In genomic region chr3:79202275-79203153, GRCm38 (mm10) we compare ENCODE assay signal across 8 mouse cellular contexts.
DNase-seq lines count a peak whose midpoint lies in the region; ATAC-seq and TF ChIP-seq lines count a peak whose summit lies in the region.

No protein-coding gene starts in this region.

- peak; percentile 71 for DNase-seq in CH12.LX (ENCODE audit: extremely low read depth)
- DNase-seq in embryonic facial prominence, embryonic 14.5 days (ENCODE audit: low spot score) = peak; percentile 87
- DNase-seq in kidney, postnatal 0 days (ENCODE audit: low spot score) = peak; percentile 89
- peak; percentile 21 for DNase-seq in liver, embryonic 13.5 days
- peak; percentile 74 for DNase-seq in thymus, postnatal 0 days (ENCODE audit: low spot score)

- H3K4me2 ChIP-seq in CH12.LX (ENCODE audit: insufficient read depth, low read depth, poor library complexity, severe bottlenecking) = no peak overlapping the region
- H3K4me2 ChIP-seq in embryonic facial prominence, embryonic 14.5 days (ENCODE audit: low read depth, low read length) = 0 out of 2 replicates have a peak overlapping the region, but pooled peaks have one; percentile 10
- no peak overlapping the region for H3K4me2 ChIP-seq in heart, embryonic 14.5 days (ENCODE audit: low read length)
- no peak overlapping the region for H3K4me2 ChIP-seq in kidney, postnatal 0 days (ENCODE audit: low read length)
- H3K4me2 ChIP-seq in liver, embryonic 13.5 days = peak overlapping the region; percentile 12; the same call in 1 of the 2 replicates
- H3K4me2 ChIP-seq in neural tube, embryonic 12.5 days (replicated peaks) = no peak overlapping the region

- H3K9ac ChIP-seq in CH12.LX (ENCODE audit: insufficient read depth, low read depth) = no peak overlapping the region
- no peak overlapping the region for H3K9ac ChIP-seq in embryonic facial prominence, embryonic 14.5 days (ENCODE audit: low read depth, low read length)
- H3K9ac ChIP-seq in heart, embryonic 14.5 days (ENCODE audit: low read length) = no peak overlapping the region
- H3K9ac ChIP-seq in kidney, postnatal 0 days (ENCODE audit: low read depth, low read length) = no peak overlapping the region
- H3K9ac ChIP-seq in liver, embryonic 13.5 days = peak overlapping the region; percentile 17; the same call in 1 of the 2 replicates
- no peak overlapping the region for H3K9ac ChIP-seq in neural tube, embryonic 12.5 days

- in situ Hi-C loops in CH12.LX (cut with MboI; ENCODE audit: low pct_ligation_motif_present, low pct_unique_long_range_greater_than_20kb, low sequenced_read_pairs) = loop anchor here (5.0 to 25.0 kb wide), 3 partner anchors 248 to 385 kb away; no protein-coding TSS in a partner anchor

- peak; percentile 54 to 66 for TF ChIP-seq CTCF in CH12.LX (conservative IDR thresholded peaks at IDR 0.05 in 1 of 2, IDR thresholded peaks at IDR 0.05 in 1 of 2; ENCODE audit: low read depth in 2 of 2, low read length in 2 of 2)
- TF ChIP-seq CTCF in bone marrow macrophage, adult 2 months (IDR thresholded peaks at IDR 0.05; ENCODE audit: low read depth, low read length) = peak; percentile 63
- TF ChIP-seq CTCF in kidney, postnatal 0 days (IDR thresholded peaks at IDR 0.05; ENCODE audit: low read depth) = peak; percentile 93

- H3K27ac ChIP-seq in CH12.LX (ENCODE audit: insufficient read depth, low read depth) = no peak overlapping the region
- H3K27ac ChIP-seq in bone marrow macrophage, adult 2 months (ENCODE audit: insufficient read depth, low read depth, low read length) = no peak overlapping the region
- no peak overlapping the region; the same call in 1 of the 2 replicates for H3K27ac ChIP-seq in embryonic facial prominence, embryonic 14.5 days (replicated peaks; ENCODE audit: low read depth, low read length)
- H3K27ac ChIP-seq in heart, embryonic 14.5 days (replicated peaks in 1 of 2; ENCODE audit: control insufficient read depth in 1 of 2, insufficient read depth in 1 of 2, low read depth in 2 of 2, low read length in 2 of 2) = 0 out of 4 replicates have a peak overlapping the region, but pooled peaks of 1 of the 2 experiments have one; percentile 26
- H3K27ac ChIP-seq in kidney, postnatal 0 days = peak overlapping the region; percentile 31; the same call in 1 of the 2 replicates
- H3K27ac ChIP-seq in liver, embryonic 13.5 days = no peak overlapping the region
- no peak overlapping the region for H3K27ac ChIP-seq in neural tube, embryonic 12.5 days

- no peaks in the 10 kb centered on the region for H3K36me3 ChIP-seq in CH12.LX (replicated peaks in 1 of 2; ENCODE audit: control insufficient read depth in 1 of 2, insufficient read depth in 1 of 2, low read length in 1 of 2)
- no peaks in the 10 kb centered on the region for H3K36me3 ChIP-seq in embryonic facial prominence, embryonic 14.5 days (ENCODE audit: control insufficient read depth, insufficient read depth, low read length)
- H3K36me3 ChIP-seq in heart, embryonic 14.5 days (ENCODE audit: control insufficient read depth, insufficient read depth, low read length) = no peaks in the 10 kb centered on the region
- no peaks in the 10 kb centered on the region for H3K36me3 ChIP-seq in kidney, postnatal 0 days (ENCODE audit: insufficient read depth, low read length)
- H3K36me3 ChIP-seq in liver, embryonic 13.5 days = no peaks in the 10 kb centered on the region
- no peaks in the 10 kb centered on the region for H3K36me3 ChIP-seq in neural tube, embryonic 12.5 days

- no peak overlapping the region for H3K4me3 ChIP-seq in CH12.LX (replicated peaks in 1 of 3; ENCODE audit: low read depth in 2 of 3, low read length in 2 of 3, poor library complexity in 1 of 3)
- H3K4me3 ChIP-seq in bone marrow macrophage, adult 2 months (ENCODE audit: insufficient read depth, low read length) = no peak overlapping the region
- H3K4me3 ChIP-seq in embryonic facial prominence, embryonic 14.5 days (ENCODE audit: low read depth, low read length) = no peak overlapping the region
- H3K4me3 ChIP-seq in heart, embryonic 14.5 days (ENCODE audit: control insufficient read depth in 1 of 2, insufficient read depth in 1 of 2, low read depth in 1 of 2, low read length in 2 of 2) = no peak overlapping the region
- no peak overlapping the region for H3K4me3 ChIP-seq in kidney, postnatal 0 days (replicated peaks; ENCODE audit: low read depth, low read length)
- H3K4me3 ChIP-seq in liver, embryonic 13.5 days (replicated peaks) = no peak overlapping the region
- no peak overlapping the region for H3K4me3 ChIP-seq in neural tube, embryonic 12.5 days

- H3K4me1 ChIP-seq in CH12.LX (ENCODE audit: control insufficient read depth in 1 of 2, insufficient read depth in 2 of 2) = peaks cover 0 to 34% of the 10 kb centered on the region in 2 experiments; a peak in 2 of 4 replicates
- no peaks in the 10 kb centered on the region for H3K4me1 ChIP-seq in bone marrow macrophage, adult 2 months (ENCODE audit: control insufficient read depth, insufficient read depth, low read length)
- H3K4me1 ChIP-seq in embryonic facial prominence, embryonic 14.5 days (ENCODE audit: control insufficient read depth, insufficient read depth, low read length) = peaks cover 13% of the 10 kb centered on the region
- H3K4me1 ChIP-seq in heart, embryonic 14.5 days (ENCODE audit: control insufficient read depth in 2 of 2, insufficient read depth in 2 of 2, low read length in 2 of 2) = peaks cover 4 to 15% of the 10 kb centered on the region in 2 experiments; a peak in 3 of 4 replicates
- no peaks in the 10 kb centered on the region for H3K4me1 ChIP-seq in kidney, postnatal 0 days (replicated peaks; ENCODE audit: insufficient read depth, low read length)
- peaks cover 10% of the 10 kb centered on the region for H3K4me1 ChIP-seq in liver, embryonic 13.5 days (replicated peaks)
- peaks cover 13% of the 10 kb centered on the region; the same call in 1 of the 2 replicates for H3K4me1 ChIP-seq in neural tube, embryonic 12.5 days

- no peaks in the 10 kb centered on the region for H3K79me2 ChIP-seq in CH12.LX (replicated peaks; ENCODE audit: control insufficient read depth, extremely low read depth, insufficient read depth, poor library complexity, severe bottlenecking)

- no peak for TF ChIP-seq POLR2A in CH12.LX (IDR thresholded peaks at IDR 0.05; ENCODE audit: low read depth, low read length)
- no peak for TF ChIP-seq POLR2A in bone marrow macrophage, adult 2 months (IDR thresholded peaks at IDR 0.05; ENCODE audit: borderline replicate concordance, low read depth, low read length)

- ATAC-seq in embryonic facial prominence, embryonic 14.5 days (ENCODE audit: low read depth) = peak; percentile 66
- ATAC-seq in heart, embryonic 14.5 days (ENCODE audit: insufficient number of reproducible peaks, insufficient read depth, low FRiP score, low read depth) = peak; percentile 63; the same call in 1 of the 2 replicates
- peak; percentile 61 for ATAC-seq in kidney, postnatal 0 days (replicated peaks; ENCODE audit: low FRiP score, low read depth)
- ATAC-seq in liver, embryonic 13.5 days (ENCODE audit: low read depth) = no peak
- peak; percentile 63 for ATAC-seq in neural tube, embryonic 12.5 days (ENCODE audit: low FRiP score, low read depth)

- H3K27me3 ChIP-seq in CH12.LX (replicated peaks) = no peaks in the 10 kb centered on the region
- no peaks in the 10 kb centered on the region for H3K27me3 ChIP-seq in embryonic facial prominence, embryonic 14.5 days (replicated peaks; ENCODE audit: control insufficient read depth, insufficient read depth, low read length)
- no peaks in the 10 kb centered on the region for H3K27me3 ChIP-seq in heart, embryonic 14.5 days (ENCODE audit: control insufficient read depth, insufficient read depth, low read length)
- no peaks in the 10 kb centered on the region for H3K27me3 ChIP-seq in kidney, postnatal 0 days (ENCODE audit: insufficient read depth, low read length)
- no peaks in the 10 kb centered on the region for H3K27me3 ChIP-seq in liver, embryonic 13.5 days
- H3K27me3 ChIP-seq in neural tube, embryonic 12.5 days (replicated peaks) = no peaks in the 10 kb centered on the region

- peaks cover 2% of the 10 kb centered on the region for H3K9me3 ChIP-seq in CH12.LX (replicated peaks; ENCODE audit: low read length)
- H3K9me3 ChIP-seq in embryonic facial prominence, embryonic 14.5 days (ENCODE audit: control insufficient read depth, low read length) = no peaks in the 10 kb centered on the region
- no peaks in the 10 kb centered on the region for H3K9me3 ChIP-seq in heart, embryonic 14.5 days (ENCODE audit: control insufficient read depth, low read length)
- no peaks in the 10 kb centered on the region for H3K9me3 ChIP-seq in kidney, postnatal 0 days (replicated peaks; ENCODE audit: low read length)
- no peaks in the 10 kb centered on the region for H3K9me3 ChIP-seq in liver, embryonic 13.5 days (replicated peaks)
- H3K9me3 ChIP-seq in neural tube, embryonic 12.5 days = no peaks in the 10 kb centered on the region

- TF ChIP-seq EP300 in CH12.LX (IDR thresholded peaks at IDR 0.05; ENCODE audit: low read length) = no peak

- whole genome bisulfite sequencing in embryonic facial prominence, embryonic 14.5 days = 40% methylated on average over 11 of the region's 11 CpGs
- 32% methylated on average over 11 of the region's 11 CpGs for WGBS in heart, embryonic 14.5 days
- 39% methylated on average over 11 of the region's 11 CpGs for WGBS in kidney, postnatal 0 days
- WGBS in liver, embryonic 13.5 days (ENCODE audit: insufficient replicate concordance) = 25% methylated on average over 11 of the region's 11 CpGs
- 43% methylated on average over 11 of the region's 11 CpGs for WGBS in neural tube, embryonic 12.5 days

- TF ChIP-seq RAD21 in CH12.LX (IDR thresholded peaks at IDR 0.05; ENCODE audit: low read depth, low read length) = peak; percentile 76

- dilution Hi-C loops in CH12.LX (cut with MboI; ENCODE audit: extremely low pct_ligation_motif_present, extremely low pct_unique_long_range_greater_than_20kb, low sequenced_read_pairs) = loop anchor here (25.0 kb wide), 1 partner anchor 385 kb away; the partner anchor contains the start of gene Ppid

TF ChIP-seq in CH12.LX, 34 proteins besides CTCF, POLR2A, EP300 and RAD21 (continues in another document):
- TF ChIP-seq MAZ (IDR thresholded peaks at IDR 0.05; ENCODE audit: low read depth, low read length) (no peak), RCOR1 (conservative IDR thresholded peaks at IDR 0.05; ENCODE audit: low read depth, low read length) (no peak), SMC3 (IDR thresholded peaks at IDR 0.05; ENCODE audit: low read depth, low read length) (peak; percentile 45), MEF2A (IDR thresholded peaks at IDR 0.05; ENCODE audit: borderline replicate concordance, low read depth, low read length) (no peak), NELFE (IDR thresholded peaks at IDR 0.05; ENCODE audit: low read depth, low read length) (no peak), JUN (IDR thresholded peaks at IDR 0.05; ENCODE audit: insufficient read depth, low read depth, low read length) (no peak), USF2 (conservative IDR thresholded peaks at IDR 0.05; ENCODE audit: low read depth, low read length) (no peak), ZC3H11A (IDR thresholded peaks at IDR 0.05; ENCODE audit: low read depth, low read length) (no peak), ETS1 (conservative IDR thresholded peaks at IDR 0.05; ENCODE audit: low read depth, low read length) (no peak), TBP (conservative IDR thresholded peaks at IDR 0.05; ENCODE audit: low read depth, low read length) (no peak), USF1 (IDR thresholded peaks at IDR 0.05; ENCODE audit: low read depth, low read length) (no peak), SIN3A (IDR thresholded peaks at IDR 0.05; ENCODE audit: low read length) (no peak)

Comparison
In these comparisons a context has a peak if more than half of its experiments do, and no peak if none do; other contexts are left out.
1. DNase-seq: peak in every context shown above with its lines; median percentile 89 in kidney, postnatal 0 days; 87 in embryonic facial prominence, embryonic 14.5 days; 74 in thymus, postnatal 0 days; 71 in CH12.LX; 21 in liver, embryonic 13.5 days.
2. H3K4me2 ChIP-seq: peak in embryonic facial prominence, embryonic 14.5 days (single experiment) and liver, embryonic 13.5 days (single experiment); none in CH12.LX (single experiment), heart, embryonic 14.5 days (single experiment), kidney, postnatal 0 days (single experiment) and neural tube, embryonic 12.5 days (single experiment).
3. Peak in every context shown above with its lines, with median percentiles within 50 percentile points of each other: CTCF ChIP-seq.